Mouse (Mus musculus) mouse trophoblast stem cell (cell line): ENCODE measurements around the gene Ano1.

Experiments used
- in situ Hi-C, 2 experiments: fragments of 300-500 bp; cut with MseI, MboI; formaldehyde crosslinking; loops; 2 replicates in 1 of 2; 3 replicates in 1 of 2; pipeline ENCODE4 v1.15.1; 2025

Ano1 gene

DNA sequence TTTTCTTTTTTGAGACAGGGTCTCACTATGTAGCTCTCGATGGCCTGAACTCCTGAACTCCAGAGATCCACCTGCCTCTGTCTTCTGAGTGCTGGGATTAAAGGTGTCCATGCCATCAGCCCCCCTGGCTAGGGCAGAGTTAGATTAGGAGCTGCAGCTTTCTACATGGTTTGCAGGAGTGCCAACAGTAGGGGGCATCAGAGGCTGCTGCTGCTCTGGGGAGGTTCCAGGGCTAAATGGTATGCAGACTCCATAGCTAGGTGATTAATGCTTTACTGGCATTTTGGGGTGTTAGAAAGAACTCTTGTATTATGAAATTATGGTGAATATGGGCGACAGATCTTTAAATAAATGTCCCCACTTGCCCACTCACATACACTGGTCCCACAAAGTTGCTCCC, 164.5 kb downstream of the Ano1 start:
- in situ Hi-C loops, result loop anchor here (5.0 kb wide), 1 partner anchor 190 kb away; no protein-coding TSS in a partner anchor

DNA sequence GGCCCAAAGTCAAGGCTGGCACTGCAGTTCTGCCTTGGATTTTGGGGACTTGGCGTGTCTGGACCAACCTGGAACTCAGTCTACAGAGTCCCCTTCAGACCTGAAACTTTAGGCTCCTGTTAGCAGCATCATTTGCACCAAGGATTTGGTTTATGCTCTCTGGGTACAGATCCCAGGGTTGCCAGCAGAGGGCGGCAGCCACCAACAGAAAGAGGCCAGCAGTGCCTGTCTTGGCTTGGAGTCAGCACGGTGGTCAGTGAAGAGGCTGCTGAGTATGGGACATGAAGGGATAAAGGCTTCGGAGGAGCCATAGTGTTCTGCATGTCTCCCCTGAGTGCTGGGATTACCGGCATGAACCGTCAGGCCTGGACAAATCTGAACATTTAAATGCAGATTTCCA, 166.1 kb downstream of the Ano1 start:
- in situ Hi-C loops, result loop anchor here (5.0 kb wide), 1 partner anchor 192 kb away; no protein-coding TSS in a partner anchor

DNA sequence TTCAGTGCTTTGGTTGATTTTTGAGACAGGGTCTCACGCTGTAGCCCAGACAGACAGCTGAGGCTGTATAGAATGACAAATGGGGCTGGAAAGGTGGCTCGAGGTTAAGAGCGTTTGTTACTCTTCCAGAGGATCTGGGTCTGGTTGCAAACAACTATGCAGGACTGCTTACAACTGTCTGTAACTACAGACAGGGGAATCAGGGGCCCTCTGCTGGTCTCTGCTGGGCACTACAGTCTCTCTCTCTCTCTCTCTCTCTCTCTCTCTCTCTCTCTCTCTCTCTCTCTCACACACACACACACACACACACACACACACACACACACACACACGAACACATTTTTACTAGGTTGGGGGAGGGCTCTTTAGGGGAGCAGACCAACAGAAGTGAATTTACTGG, 168.2 kb downstream of the Ano1 start:
- in situ Hi-C loops, result no loop called here

DNA sequence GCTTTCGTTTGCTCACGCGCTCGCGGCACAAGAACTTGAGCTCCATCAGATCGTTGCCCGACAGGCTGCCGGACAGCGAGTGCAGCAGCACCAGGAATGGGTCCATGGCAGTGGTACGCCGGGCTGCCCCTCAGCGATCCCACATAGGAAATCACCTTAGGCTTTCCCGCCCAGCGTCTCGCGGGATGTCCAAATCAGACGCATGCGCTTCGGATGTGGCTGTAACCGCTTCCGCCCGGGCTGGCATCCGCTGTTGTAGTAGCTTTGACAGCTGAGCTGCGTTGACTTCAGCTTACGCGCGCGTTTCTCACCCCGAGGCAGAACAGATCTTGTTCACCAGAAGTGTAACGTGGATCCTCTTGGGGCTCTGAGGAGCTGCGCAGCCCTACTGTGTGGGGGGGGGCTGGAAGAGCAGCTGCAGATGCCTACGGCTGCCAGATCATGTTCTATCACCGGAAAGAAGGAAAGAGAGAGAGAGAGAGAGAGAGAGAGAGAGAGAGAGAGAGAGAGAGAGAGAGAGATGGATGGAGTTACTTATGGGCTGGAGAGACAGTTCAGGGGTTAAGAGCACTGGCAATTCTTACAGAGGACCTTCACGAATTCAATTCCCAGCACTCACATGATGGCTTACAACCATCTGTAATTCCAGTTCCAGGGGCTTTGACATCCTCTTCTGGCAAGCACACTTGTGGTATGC, 169.3 kb downstream of the Ano1 start, which contains the start of gene Fadd:
Fadd (minus strand) TSS at position 180 of the 697 bp plus-strand sequence.
- in situ Hi-C loops, result no loop called here

DNA sequence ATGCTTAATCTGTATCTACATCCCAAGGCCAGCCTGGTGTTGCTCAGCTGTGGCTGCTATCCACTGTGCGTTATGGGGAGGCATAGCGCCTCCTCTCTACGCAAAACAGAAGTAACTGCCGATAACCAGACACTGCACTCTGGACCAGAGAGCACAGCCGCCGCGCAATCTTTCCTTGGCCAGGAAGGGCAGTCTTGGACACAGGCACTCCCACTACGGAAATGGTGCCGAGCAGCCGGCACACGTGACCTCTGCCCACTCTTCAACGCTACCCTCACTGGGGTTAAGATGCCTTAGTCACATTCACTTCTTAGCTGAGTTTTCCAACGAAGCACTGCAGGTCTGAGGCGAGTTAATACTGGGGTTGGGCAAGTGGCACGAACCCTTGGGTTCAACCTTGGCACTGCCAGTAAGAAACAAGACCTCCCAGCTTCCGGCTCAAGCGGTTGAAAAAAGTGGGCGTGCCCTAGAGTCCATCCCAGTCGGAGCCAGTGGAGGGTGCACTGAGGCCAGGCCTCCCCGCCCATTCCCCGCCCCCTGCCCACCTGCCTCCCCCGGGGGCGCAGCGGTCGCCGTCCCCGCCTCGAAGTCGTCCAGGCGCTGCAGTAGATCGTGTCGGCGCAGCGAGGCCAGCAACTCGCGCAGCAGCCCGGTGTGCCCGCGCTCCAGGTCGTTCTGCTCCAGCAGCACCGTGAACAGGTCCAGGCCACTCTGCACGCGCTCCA, 170.1 kb downstream of the Ano1 start:
- in situ Hi-C loops, result no loop called here

DNA sequence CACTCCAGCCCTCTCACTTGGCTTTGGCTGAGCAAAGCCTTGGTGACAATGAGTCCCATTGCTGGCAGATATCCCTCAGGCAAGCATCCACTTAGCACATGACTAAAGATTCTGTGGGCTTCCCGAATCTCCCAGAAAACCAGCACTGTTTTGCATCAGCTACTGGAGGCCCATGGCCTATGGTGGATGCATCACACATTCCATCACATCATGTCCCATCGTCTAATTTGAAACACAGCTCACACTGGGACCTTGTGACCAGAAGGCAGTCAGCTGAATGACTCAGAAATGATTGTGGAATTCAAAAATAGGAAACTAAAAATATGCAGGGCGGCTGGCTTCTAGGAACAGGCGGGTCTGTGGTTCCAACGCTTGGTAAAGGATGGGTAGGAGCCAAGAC, 173.9 kb downstream of the Ano1 start:
- in situ Hi-C loops, result no loop called here

DNA sequence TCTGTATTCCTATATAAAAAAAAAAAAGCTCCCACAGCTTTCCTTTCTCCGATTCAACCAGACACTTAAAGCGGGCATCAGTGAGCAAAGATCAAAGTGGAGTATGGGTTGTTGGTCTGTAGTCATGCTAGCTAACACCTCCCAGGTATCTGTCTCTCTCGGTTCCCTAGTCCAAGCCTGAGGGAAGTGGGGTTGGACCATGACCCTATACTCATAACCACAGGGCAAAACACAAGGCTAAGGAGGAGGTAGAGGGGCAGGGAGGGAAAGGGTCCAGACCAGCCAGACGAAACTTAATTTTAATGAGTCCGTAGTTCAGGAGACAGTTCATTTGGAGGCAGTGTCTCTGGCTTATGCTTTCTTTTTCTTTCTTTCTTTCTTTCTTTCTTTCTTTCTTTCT, 179.5 kb downstream of the Ano1 start:
- in situ Hi-C loops, result no loop called here

DNA sequence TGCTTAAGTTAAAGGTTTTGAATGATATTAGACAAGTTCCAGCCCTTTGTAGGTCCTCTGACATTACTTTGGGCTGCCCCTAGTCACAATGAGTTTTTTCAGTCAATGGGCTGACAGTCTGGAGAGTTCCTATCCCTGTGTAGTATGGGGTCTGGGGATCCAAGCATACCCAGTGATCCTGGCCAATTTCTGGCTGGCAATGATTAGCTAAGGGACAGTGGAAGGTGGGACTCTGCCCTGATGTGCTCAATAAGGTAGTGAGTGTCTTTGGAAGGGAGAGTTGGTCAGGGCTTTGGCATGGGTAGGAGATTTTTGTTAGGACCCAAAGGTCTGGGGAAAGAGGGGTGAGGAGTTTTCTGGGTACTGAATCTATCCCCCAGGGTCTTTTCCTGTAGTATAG, 180.2 kb downstream of the Ano1 start:
- in situ Hi-C loops, result no loop called here

DNA sequence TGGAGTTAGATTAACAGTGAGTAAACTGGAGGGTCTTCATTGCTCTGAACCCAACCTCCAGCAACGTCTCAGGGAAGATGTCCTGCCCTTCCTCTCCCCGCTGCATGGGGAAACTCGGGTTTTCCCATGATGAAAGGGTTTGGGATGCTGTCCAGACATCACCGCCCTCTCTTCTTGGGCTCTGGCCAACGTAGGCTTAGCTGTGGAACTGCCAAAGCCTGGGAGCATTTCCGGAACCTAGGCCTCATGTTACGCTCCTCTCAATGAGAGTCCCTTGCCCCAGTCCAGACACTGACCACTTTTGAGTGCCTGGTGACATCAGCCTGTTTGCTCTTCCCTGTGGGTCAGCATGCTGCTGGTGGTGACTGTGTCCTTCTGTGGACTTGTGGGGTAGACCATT, 182.3 kb downstream of the Ano1 start:
- in situ Hi-C loops, result no loop called here

DNA sequence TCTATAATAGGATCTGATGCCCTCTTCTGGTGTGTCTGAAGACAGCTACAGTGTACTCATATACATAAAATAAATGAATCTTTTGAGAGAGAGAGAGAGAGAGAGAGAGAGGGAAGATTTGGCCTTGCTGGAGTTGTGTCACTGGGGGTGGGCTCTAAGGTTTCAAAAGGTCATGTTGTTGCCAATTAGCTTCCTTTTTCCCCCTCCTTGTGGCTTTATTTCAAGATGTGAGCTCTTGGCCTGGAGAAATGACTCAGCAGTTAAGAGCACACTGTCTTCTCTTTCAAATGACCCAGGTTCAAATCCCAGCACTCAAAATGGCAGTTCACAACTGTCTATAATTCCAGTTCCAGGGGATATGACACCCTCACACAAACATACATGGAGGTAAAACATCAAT, 183.7 kb downstream of the Ano1 start:
- in situ Hi-C loops, result no loop called here

DNA sequence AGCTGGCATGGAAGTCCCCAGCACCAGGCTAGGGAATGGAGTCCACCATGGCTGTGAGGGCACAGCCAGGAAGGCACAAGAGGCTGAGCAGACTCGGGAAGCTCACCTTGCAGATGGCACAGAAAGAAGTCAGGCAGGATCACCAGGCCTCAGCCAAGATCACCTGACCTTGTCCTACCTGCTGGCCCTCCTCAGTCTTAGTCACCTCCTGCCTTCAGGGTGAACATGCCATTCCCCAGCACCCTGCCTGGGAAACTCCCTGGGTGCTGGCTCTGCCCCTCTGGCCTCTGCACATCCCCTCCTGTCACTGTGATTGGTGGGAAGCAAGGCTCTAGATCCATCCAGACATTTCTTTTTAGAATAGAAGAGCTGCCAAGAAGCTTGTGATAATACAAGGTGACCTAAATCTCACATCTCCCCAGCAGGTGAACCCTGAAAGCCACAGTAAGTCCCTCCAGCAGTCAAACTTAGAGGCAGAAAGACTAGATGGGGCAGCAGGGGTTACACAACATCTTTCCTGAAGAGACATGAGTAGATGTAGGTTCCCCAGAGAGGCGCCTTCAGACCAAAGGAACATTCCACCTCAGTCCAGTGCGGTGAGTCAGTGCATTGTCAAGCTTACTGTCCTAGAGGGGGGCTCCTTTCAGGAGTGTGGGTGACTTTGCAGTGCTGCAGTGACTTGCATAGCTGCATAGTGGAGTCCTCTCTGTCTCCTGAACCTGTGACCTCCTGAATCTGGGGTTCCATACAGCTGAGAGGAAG, 184.7 kb downstream of the Ano1 start:
- in situ Hi-C loops, result no loop called here

DNA sequence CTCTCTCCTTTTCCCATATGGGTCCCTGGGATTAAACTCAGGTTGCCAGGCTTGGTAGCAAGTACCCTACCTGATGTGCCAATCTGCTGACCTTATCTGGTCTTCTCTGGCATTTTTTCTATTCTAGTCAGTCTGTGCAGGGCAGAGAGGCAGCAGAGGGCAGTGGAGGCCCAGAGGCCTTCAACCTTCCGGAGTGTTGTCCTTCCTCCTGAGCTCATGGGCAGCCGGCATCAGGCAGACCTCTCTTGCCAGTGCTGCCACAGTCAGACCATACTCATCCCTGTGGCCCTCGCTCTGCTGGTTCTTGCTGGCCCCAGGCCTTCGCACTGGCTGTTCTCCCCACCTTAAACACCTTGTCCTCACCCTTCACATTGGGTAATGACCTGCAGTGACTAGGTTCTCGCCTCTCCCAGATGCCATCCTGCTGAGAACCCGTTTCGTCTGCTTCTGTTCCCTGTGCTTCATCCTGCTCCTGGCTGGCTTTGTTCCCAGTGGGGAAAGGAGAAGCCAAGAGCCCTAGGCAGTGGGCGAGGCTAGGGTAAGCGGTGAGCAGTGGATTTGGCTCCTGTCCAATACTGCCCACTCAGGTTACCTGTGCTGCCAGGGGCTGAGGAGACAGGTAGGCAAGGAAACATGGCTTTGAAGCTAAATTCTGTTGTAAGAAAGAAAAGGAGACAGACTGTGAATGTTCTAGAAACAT, 188.2 kb downstream of the Ano1 start:
- in situ Hi-C loops, result no loop called here

DNA sequence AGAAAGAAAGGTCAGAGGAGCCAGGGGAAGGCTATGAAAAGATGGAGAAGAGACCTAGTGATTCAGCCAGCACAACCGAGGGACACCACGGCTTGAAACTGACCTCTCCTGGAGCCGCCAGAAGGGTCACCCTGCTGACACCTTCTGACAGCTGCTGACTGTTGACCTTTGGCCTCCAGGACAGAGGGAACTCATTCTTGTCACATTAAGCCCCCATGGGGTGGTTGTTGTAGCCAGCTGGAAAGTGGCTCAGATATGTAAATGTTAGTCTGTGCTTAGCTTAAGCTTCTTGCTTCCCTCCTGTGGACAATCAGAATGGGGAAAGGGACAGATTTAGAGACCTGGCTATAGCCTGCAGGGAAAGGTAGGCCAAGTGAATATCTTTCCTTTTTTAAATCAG, 189.8 kb downstream of the Ano1 start:
- in situ Hi-C loops, result no loop called here

DNA sequence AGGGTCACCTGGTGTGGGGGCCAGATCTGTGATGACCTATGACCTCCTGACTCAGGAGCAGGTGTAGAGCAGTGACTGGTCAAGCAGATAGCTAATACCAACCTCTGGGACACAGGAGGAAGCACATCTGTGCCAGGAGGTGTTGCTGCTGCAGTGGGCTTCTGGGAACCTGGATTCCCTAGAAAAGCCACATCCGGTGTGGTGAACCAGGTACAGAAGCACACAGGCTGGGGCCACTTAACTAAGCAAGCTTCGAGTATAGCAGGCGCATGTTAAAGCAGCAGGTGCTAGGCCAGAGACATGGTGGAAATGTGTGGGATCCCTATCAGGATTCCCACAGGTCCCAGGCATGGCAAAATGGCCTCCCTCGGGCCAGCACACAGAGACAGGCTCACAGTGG, 191.2 kb downstream of the Ano1 start:
- in situ Hi-C loops, result no loop called here

DNA sequence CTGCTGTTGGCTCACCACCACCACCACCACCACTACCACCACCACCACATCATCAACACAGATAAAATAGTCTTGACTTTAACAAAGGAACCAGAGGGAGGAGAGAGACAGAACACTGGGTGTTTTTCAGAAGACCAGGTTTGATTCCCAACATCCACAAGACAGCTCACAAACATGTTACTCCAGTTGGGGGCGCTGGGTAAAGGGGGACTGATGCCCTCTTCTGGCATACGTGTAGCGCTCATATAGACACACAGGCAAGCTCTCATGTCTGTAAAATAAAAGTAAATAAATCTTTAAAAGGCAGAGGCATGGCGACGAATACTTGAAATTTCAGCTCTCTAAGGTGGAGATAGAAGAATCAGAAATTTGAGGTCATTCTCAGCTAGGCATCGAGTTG, 193.2 kb downstream of the Ano1 start:
- in situ Hi-C loops, result no loop called here

DNA sequence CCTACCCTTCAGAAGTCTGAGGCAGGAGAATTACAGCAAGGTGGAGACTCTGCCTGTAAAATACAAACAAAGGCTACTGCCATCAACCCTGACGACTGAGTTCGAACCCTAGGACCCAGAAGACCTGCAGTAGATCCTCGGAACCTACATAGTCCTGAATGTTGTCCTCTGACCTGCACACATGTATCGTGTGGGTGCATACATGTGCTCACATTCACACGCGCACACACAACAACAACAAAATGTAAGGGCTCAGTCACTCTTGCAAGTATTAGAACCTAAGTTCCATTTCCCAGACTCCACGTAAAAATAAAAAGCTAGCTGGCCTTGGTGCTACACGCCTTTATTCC, 197.7 kb downstream of the Ano1 start:
- in situ Hi-C loops, result no loop called here

DNA sequence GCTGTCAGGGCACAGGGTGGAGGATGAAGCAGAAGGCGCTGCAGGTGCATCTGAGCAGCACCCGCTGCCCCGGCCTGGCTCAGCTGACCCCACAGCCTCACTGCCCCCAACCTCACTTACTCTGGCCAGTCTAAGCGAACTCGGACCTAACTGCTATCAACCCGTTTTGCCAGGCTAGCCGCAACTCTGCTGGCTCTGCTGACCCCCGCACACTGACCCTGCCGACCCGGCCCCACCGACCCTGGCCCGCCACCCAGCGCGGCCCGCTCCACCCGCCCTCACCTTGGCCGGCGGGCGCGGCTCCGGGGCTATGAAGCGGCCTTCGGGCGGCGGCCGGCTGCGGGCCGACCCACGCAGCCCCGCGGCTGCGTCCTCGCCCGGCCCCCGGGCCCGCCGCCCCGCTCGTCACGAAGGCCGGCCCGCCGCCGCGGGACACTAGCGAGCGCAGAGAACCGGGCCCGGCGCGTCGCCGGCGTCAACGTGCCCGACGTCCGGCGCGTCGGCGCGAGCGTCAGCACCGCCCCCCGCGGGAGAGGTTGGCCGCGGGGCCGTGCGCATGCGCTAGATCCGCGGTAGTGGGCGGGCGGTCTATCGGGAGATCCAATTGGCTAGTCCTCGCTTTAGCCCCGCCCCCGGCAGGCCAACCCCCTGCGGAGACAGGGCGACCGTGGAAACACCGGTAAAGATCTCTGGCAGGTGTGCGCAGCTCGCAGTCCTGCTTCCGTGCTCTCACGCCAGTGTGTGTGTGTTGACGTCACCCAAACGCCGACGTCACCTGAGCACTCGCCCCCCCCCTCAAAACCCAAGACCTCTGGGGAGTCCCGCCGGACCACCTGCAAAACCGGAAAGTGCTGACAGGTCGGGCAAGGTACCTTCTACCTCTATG, 198.3 kb downstream of the Ano1 start, which contains the start of gene Ppfia1:
Ppfia1 (minus strand) TSS at position 493 of the 886 bp plus-strand sequence.
- in situ Hi-C loops, result no loop called here

DNA sequence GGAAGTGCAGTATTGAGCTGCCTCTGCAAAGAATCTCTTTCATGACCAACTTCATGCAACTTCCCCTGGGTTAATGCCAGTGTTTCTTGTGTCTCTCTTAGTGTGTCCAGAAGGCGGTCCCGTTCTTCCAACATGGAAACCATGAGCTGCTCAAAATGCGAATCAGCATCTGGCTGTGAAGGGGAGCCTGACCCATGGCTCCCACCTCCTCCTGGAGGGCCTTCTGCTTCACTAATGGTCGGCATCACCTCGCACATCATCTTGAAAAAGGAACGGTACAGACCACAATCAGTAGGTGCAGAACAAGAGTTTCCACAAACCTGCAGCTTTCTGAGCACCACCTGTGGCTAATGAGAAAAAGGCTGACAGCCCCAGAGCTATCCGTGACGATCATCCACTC, 199.5 kb downstream of the Ano1 start:
- in situ Hi-C loops, result no loop called here

DNA sequence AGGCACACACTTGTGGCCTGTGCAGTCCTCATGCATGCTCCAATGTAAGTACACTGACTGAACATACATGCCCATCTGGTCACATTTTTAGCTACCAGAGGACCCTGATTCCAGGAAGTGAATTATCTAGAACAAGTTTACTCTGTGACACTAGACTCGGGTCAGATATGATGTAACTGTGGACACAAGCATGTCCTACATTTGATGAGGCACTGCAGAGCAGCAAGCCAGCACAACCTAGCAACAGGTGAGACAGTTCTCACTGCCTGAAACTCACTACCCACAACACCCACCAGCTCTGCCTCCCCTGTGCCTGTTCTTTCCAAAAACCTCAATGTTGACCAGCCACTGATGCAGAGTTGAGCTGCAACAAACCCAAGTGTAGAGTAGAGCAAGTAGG, 201.0 kb downstream of the Ano1 start:
- in situ Hi-C loops, result no loop called here

DNA sequence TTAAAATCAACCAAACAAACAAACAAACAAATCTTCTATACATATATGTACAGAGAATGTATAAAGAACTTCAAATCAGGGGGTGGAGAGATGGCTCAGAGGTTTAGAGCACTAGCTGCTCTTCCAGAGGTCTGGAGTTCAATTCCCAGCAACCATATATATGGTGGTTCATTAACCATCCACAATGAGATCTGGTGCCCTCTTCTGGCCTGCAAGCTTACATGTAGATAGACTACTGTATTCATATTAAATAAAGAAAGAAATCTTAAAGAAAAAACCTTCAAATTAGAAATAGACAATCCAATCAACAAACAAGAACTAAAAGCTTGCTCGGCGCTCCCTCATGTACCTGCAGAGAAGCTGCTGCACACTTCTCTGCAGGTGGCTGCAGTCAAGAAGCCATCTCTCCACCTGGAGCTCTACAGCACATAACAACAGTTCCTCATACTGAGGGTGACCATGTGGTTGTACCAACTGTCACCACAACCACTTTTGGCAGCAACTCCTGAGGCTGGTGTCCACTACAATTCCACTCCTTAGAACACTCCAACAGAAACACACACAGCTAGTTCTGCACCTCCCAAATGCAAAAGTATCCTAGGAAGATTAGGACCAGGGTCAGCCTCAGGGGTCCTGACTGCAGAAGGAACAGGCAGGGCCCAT, 201.7 kb downstream of the Ano1 start:
- in situ Hi-C loops, result no loop called here
